Mouse (Mus musculus): ENCODE measurements around the gene Rrp12. TPM values are rescaled to one million over a fixed set of nuclear protein-coding genes. Genes with fewer than 3 reads are reported as not detected.

Rrp12 gene
- polyA plus RNA-seq, 1 experiment from 2014 or later: 15.6 TPM

Other genes starting within 250 kb of the Rrp12 start
- gene Slit1, start 152.5 kb downstream of the Rrp12 start, polyA plus RNA-seq (2015; fragmentation: Nextera tagmentation; extraction: Ambion mirVana): 22.3 and 25.6 TPM in 2 replicates
- 6.3 and 7.6 TPM in 2 replicates for gene Arhgap19, start 94.1 kb downstream of the Rrp12 start, polyA plus RNA-seq (2015; fragmentation: Nextera tagmentation; extraction: Ambion mirVana)
- 25.6 and 27.8 TPM in 2 replicates for gene Frat1, start 66.2 kb downstream of the Rrp12 start, polyA plus RNA-seq (2015; fragmentation: Nextera tagmentation; extraction: Ambion mirVana)
- gene Frat2, start 48.0 kb downstream of the Rrp12 start, polyA plus RNA-seq (2015; fragmentation: Nextera tagmentation; extraction: Ambion mirVana): 8.4 and 10.4 TPM in 2 replicates
- 465 and 466 TPM in 2 replicates for gene Pgam1, start 15.8 kb upstream of the Rrp12 start, polyA plus RNA-seq (2015; fragmentation: Nextera tagmentation; extraction: Ambion mirVana)
- gene Exosc1, start 37.2 kb upstream of the Rrp12 start, polyA plus RNA-seq (2015; fragmentation: Nextera tagmentation; extraction: Ambion mirVana): 65.8 and 67.0 TPM in 2 replicates
- 78.8 and 80.7 TPM in 2 replicates for gene Zdhhc16, start 37.3 kb upstream of the Rrp12 start, polyA plus RNA-seq (2015; fragmentation: Nextera tagmentation; extraction: Ambion mirVana)
- 36.5 and 39.7 TPM in 2 replicates for gene Mms19, start 85.0 kb upstream of the Rrp12 start, polyA plus RNA-seq (2015; fragmentation: Nextera tagmentation; extraction: Ambion mirVana)
- gene Ubtd1, start 85.6 kb upstream of the Rrp12 start, polyA plus RNA-seq (2015; fragmentation: Nextera tagmentation; extraction: Ambion mirVana): 10.8 and 11.4 TPM in 2 replicates
- 0.35 and 0.53 TPM in 2 replicates for gene Ankrd2, start 139.8 kb upstream of the Rrp12 start, polyA plus RNA-seq (2015; fragmentation: Nextera tagmentation; extraction: Ambion mirVana)
- 1.3 and 1.7 TPM in 2 replicates for gene Hoga1, start 149.4 kb upstream of the Rrp12 start, polyA plus RNA-seq (2015; fragmentation: Nextera tagmentation; extraction: Ambion mirVana)
- gene 4933411K16Rik, start 156.1 kb upstream of the Rrp12 start, polyA plus RNA-seq (2015; fragmentation: Nextera tagmentation; extraction: Ambion mirVana): not detected in 2 replicates
- gene Morn4, start 190.2 kb upstream of the Rrp12 start, polyA plus RNA-seq (2015; fragmentation: Nextera tagmentation; extraction: Ambion mirVana): 125 TPM in 2 replicates
- gene Pi4k2a, start 194.3 kb upstream of the Rrp12 start, polyA plus RNA-seq (2015; fragmentation: Nextera tagmentation; extraction: Ambion mirVana): 27.0 and 27.9 TPM in 2 replicates
- gene Avpi1, start 232.9 kb upstream of the Rrp12 start, polyA plus RNA-seq (2015; fragmentation: Nextera tagmentation; extraction: Ambion mirVana): 6.4 and 8.6 TPM in 2 replicates

Data from hindbrain, embryonic 13.5 days (tissue).